15 mouse cellular contexts compared by ENCODE assay signal in genomic region chr2:156627917-156628316, GRCm38 (mm10). TPM values are rescaled to one million over a fixed set of nuclear protein-coding genes. Genes with fewer than 3 reads are reported as not detected.
DNase-seq lines count a peak whose midpoint lies in the region; ATAC-seq lines count a peak whose summit lies in the region.
"Had no signal": no experiment of that assay in that cellular context is flagged by ENCODE, and none has a peak within 500 bp of the region (broad histone marks: within the 10 kb centered on the region; RNA-seq: fewer than 3 reads in every experiment).

No protein-coding gene starts in this region.

- peak; percentile 67 for ATAC-seq in frontal cortex, adult (ENCODE audit: low TSS enrichment)
- ATAC-seq: forebrain, embryonic 13.5 days had no signal

- intact Hi-C loops in left cerebral cortex, postnatal 14 days (cut with DNase I): loop anchor here (5.0 kb wide), 1 partner anchor 39 kb away; no protein-coding TSS in a partner anchor
- intact Hi-C loops in left cerebral cortex, postnatal 10 days (cut with DNase I): no loop called here

- DNase-seq in frontal cortex, postnatal 14 days (ENCODE audit: low spot score in 2 of 2): no peak
- DNase-seq in left cerebral cortex, postnatal 14 days (ENCODE audit: low spot score in 2 of 2): peak; percentile 46 to 51
- DNase-seq in left cerebral cortex, postnatal 10 days (ENCODE audit: extremely low spot score in 1 of 2, low spot score in 2 of 2): no peak
- peak; percentile 31 for DNase-seq in R1 (ENCODE audit: low read depth, low spot score)
- DNase-seq in telencephalon, adult 2 months (ENCODE audit: low read depth, low spot score): peak; percentile 66
- DNase-seq in B cell, adult 2 months: no peak
- DNase-seq: adrenal gland, postnatal 14 days; cerebellum, adult 18-20 months; cerebellum, adult 9-11 months; cerebellum, postnatal 36 days; gastrocnemius, postnatal 10 days; heart, adult 2 months; heart, postnatal 14 days had no signal

RNA-seq across cellular contexts. Expression of gene Dlgap4, which starts 14.4 kb away (rescaled TPM):
- 100 to 1,000 TPM; 234 to 242 TPM for total RNA-seq in left cerebral cortex, postnatal 14 days (2021)
- total RNA-seq in left cerebral cortex, postnatal 10 days (2021): 100 to 1,000 TPM; 240 to 258 TPM

Comparison
In these comparisons a context has a peak if more than half of its experiments do, and no peak if none do; other contexts are left out.
1. DNase-seq: peak in left cerebral cortex, postnatal 14 days (2 of 2), R1 (single experiment) and telencephalon, adult 2 months (single experiment); none in frontal cortex, postnatal 14 days (0 of 2), left cerebral cortex, postnatal 10 days (0 of 2) and B cell, adult 2 months (0 of 2).